Mouse (Mus musculus) intestine, embryonic 16.5 days (tissue): Measurements from ENCODE around the gene Crygc. TPM values are rescaled to one million over a fixed set of nuclear protein-coding genes. Genes with fewer than 3 reads are reported as not detected.

Experiments
- ATAC-seq: fragments of 200-750 bp; cut with Nextera tagmentation; 2 replicates; pipeline ENCODE4 v1.8.0; 2017; ENCODE audit warnings: moderate TSS enrichment, moderate library complexity
- H3K27ac ChIP-seq: fragments of 300-500 bp; sonication (generic); 2 replicates; pipeline ENCODE4 v1.5.1; 2014; ENCODE audit warnings: mild to moderate bottlenecking, low read length
- H3K27me3 ChIP-seq: fragments of 300-500 bp; sonication (generic); replicated peaks from 2 replicates; pipeline ENCODE4 v1.6.1; 2014; ENCODE audit warnings: low read length, control low read depth, mixed read lengths; ENCODE audit not compliant: control insufficient read depth, insufficient read depth
- H3K36me3 ChIP-seq: fragments of 300-500 bp; sonication (generic); 2 replicates; pipeline ENCODE4 v1.6.1; 2014; ENCODE audit warnings: low read length, control low read depth; ENCODE audit not compliant: control insufficient read depth, insufficient read depth
- H3K4me1 ChIP-seq: fragments of 300-500 bp; sonication (generic); 2 replicates; pipeline ENCODE4 v1.6.1; 2014; ENCODE audit warnings: low read length, control low read depth, mixed read lengths; ENCODE audit not compliant: control insufficient read depth, insufficient read depth
- H3K4me2 ChIP-seq: fragments of 300-500 bp; sonication (generic); 2 replicates; pipeline ENCODE4 v1.6.1; 2014; ENCODE audit warnings: low read depth, low read length, control low read depth
- H3K4me3 ChIP-seq: fragments of 300-500 bp; sonication (generic); 2 replicates; pipeline ENCODE4 v1.5.1; 2014; ENCODE audit warnings: mild to moderate bottlenecking, low read length
- H3K9ac ChIP-seq: fragments of 300-500 bp; sonication (generic); 2 replicates; pipeline ENCODE4 v1.6.1; 2014; ENCODE audit warnings: low read depth, low read length
- H3K9me3 ChIP-seq: fragments of 300-500 bp; sonication (generic); 2 replicates; pipeline ENCODE4 v1.6.1; 2016; ENCODE audit warnings: low read length, control low read depth; ENCODE audit not compliant: control insufficient read depth
- WGBS: fragments of 180-500 bp; shearing (Covaris S2); extraction: QIAGEN DNeasy Blood & Tissue Kit; methylation state at CpG from one replicate; pipeline ENCODE4 v1.1.7; 2014; 5-methylcytosine and 5-hydroxymethylcytosine counted together
- polyA plus RNA-seq: library from polyadenylated mRNA; unstranded; fragments of >200 nt; fragmentation: Nextera tagmentation; extraction: Ambion mirVana; gene quantifications from 2 replicates; pipeline ENCODE4 v1.2.1, GENCODE M21; 2015

The Crygc gene
- polyA plus RNA-seq, 1 experiment from 2014 or later = not detected

DNA sequence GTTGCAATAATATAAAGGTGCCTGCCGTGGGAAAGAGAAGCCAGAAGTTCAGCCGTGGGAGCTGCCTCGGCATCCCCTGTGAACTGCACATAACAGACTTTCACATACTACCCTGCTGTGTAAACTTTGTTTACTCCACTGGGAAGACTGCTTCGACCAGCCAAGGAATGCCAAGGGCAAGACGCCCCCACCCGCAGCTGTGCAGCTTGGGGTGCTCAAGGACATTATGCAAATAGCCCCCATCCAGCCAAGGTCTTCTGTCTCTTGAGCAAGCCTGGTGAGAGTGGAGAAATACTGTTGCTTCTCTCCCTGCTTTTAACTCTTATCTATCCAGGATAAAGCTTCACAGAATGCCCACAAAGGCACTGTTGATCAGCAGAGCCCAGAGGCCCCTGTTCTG, 32.7 kb downstream of the Crygc start:
- H3K36me3 ChIP-seq = no peaks in the 10 kb centered on the region
- 0 out of 2 replicates have a peak, but pooled peaks cover 2% of the 10 kb centered on the region for H3K9me3 ChIP-seq
- no peak overlapping the region for H3K4me2 ChIP-seq
- H3K9ac ChIP-seq = no peak overlapping the region
- ATAC-seq = no peak
- H3K4me1 ChIP-seq = no peaks in the 10 kb centered on the region
- no peak overlapping the region for H3K27ac ChIP-seq
- H3K4me3 ChIP-seq = no peak overlapping the region
- H3K27me3 ChIP-seq = no peaks in the 10 kb centered on the region
- WGBS = 66% methylated on average over 6 of the region's 6 CpGs

- Histone ChIP-seq H3K4me3 (no peak overlapping the region), H3K4me2 (no peak overlapping the region), H3K27ac (no peak overlapping the region), H3K9ac (no peak overlapping the region), H3K9me3 (0 out of 2 replicates have a peak, but pooled peaks cover 2% of the 10 kb centered on the region), H3K4me1 (no peaks in the 10 kb centered on the region; the same call in 1 of the 2 replicates), H3K36me3 (no peaks in the 10 kb centered on the region), H3K27me3 (no peaks in the 10 kb centered on the region)
- ATAC-seq = no peak
- 77% methylated on average over 3 of the region's 3 CpGs for WGBS
These were observed 33.8 kb downstream of the Crygc start for GRCm38 (mm10) chr1:65039679-65040078.

GRCm38 (mm10) chr1:65037542-65037941, 35.9 kb downstream of the Crygc start:
- 0 out of 2 replicates have a peak, but pooled peaks cover 2% of the 10 kb centered on the region for H3K9me3 ChIP-seq
- H3K4me3 ChIP-seq = no peak overlapping the region
- no peaks in the 10 kb centered on the region for H3K27me3 ChIP-seq
- H3K4me2 ChIP-seq = no peak overlapping the region
- ATAC-seq = no peak
- no peaks in the 10 kb centered on the region for H3K36me3 ChIP-seq
- H3K4me1 ChIP-seq = no peaks in the 10 kb centered on the region; the same call in 1 of the 2 replicates
- no peak overlapping the region for H3K27ac ChIP-seq
- 59% methylated on average over 2 of the region's 2 CpGs for WGBS
- H3K9ac ChIP-seq = no peak overlapping the region

DNA sequence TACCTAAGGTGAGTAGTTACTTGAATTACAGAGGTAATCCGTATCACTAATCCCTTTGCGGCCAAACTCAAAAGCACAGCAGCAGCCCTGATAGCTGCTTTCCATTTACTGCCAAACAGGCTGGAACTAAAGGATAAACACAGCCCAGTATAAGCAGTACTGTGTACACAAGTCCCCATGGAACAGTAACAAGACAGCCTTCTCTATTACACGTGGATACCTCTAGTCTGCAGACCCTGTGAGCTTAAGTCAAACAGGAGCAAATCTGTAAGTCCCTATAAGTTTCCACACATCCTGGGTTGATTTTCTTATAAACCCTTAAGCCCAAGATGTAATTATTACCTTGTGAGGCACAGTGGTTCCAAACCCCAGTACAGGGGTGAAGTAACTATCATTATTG, 38.0 kb downstream of the Crygc start:
- Histone ChIP-seq H3K9me3 (0 out of 2 replicates have a peak, but pooled peaks cover 2% of the 10 kb centered on the region), H3K4me2 (no peak overlapping the region), H3K4me3 (no peak overlapping the region), H3K9ac (no peak overlapping the region), H3K27me3 (no peaks in the 10 kb centered on the region), H3K4me1 (no peaks in the 10 kb centered on the region; the same call in 1 of the 2 replicates), H3K27ac (no peak overlapping the region), H3K36me3 (no peaks in the 10 kb centered on the region)
- 15% methylated on average over 3 of the region's 3 CpGs for WGBS
- ATAC-seq = no peak

DNA sequence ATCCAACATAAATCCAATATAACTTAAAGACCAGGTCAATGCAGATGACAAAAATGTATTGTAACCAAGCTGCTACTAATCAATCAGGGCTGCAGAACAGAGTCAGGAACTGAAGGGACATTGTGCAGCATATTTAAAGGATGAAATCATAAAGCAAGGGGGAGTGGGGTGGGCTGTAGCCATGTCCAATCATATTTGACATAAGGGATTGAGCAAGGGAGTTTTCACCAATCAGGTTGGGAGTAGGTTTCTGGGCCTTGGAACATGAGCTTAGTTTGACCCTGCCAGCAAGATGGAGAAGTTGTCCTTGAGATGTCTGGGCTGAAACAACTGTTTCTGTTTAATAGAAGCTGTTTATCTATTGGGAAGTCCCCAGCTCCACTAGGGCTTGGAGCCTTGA, 40.8 kb downstream of the Crygc start, which contains the start of gene Akr1cl:
TSS of gene Akr1cl (minus strand) at position 119 of the 400 bp plus-strand sequence.
- H3K36me3 ChIP-seq = no peaks in the 10 kb centered on the region
- no peak within 1 kb of the TSS for H3K4me3 ChIP-seq
- H3K27me3 ChIP-seq = no peaks in the 10 kb centered on the region
- no peak within 1 kb of the TSS for H3K4me2 ChIP-seq
- ATAC-seq = no peak
- H3K27ac ChIP-seq = no peak within 1 kb of the TSS
- H3K9me3 ChIP-seq = 0 out of 2 replicates have a peak, but pooled peaks cover 2% of the 10 kb centered on the region
- H3K9ac ChIP-seq = no peak within 1 kb of the TSS
- H3K4me1 ChIP-seq = no peaks in the 10 kb centered on the region; the same call in 1 of the 2 replicates

GRCm38 (mm10) chr1:65028206-65028605, 45.3 kb downstream of the Crygc start:
- Histone ChIP-seq H3K27ac (no peak overlapping the region), H3K4me1 (no peaks in the 10 kb centered on the region), H3K36me3 (no peaks in the 10 kb centered on the region), H3K9me3 (no peaks in the 10 kb centered on the region), H3K9ac (no peak overlapping the region), H3K4me2 (no peak overlapping the region), H3K27me3 (no peaks in the 10 kb centered on the region), H3K4me3 (no peak overlapping the region)
- ATAC-seq = no peak
- WGBS = 73% methylated on average over 9 of the region's 9 CpGs

Other genes with a start within 250 kb of the Crygc start
- 3.4 and 3.9 TPM in 2 replicates for gene Plekhm3, start 116.9 kb downstream of the Crygc start, polyA plus RNA-seq
- 0.11 and 1.4 TPM in 2 replicates for gene Akr1cl, start 40.9 kb downstream of the Crygc start, polyA plus RNA-seq
- gene Cryge, start 22.5 kb downstream of the Crygc start, polyA plus RNA-seq = not detected in 2 replicates
- gene Crygd, start 10.2 kb downstream of the Crygc start, polyA plus RNA-seq = not detected in 2 replicates
- not detected in 2 replicates for gene Crygb, start 8.6 kb upstream of the Crygc start, polyA plus RNA-seq
- gene Cryga, start 29.7 kb upstream of the Crygc start, polyA plus RNA-seq = not detected in 2 replicates
- gene Gm28845, start 45.9 kb upstream of the Crygc start, polyA plus RNA-seq = not detected in 2 replicates
- gene D630023F18Rik, start 49.5 kb upstream of the Crygc start, polyA plus RNA-seq = 0.34 TPM in 1 of 2 replicates, not detected in the other
- gene Idh1, start 112.8 kb upstream of the Crygc start, polyA plus RNA-seq = 302 and 321 TPM in 2 replicates
- gene Pikfyve, start 113.0 kb upstream of the Crygc start, polyA plus RNA-seq = 6.2 and 8.8 TPM in 2 replicates
- gene Pth2r, start 208.4 kb upstream of the Crygc start, polyA plus RNA-seq = 0.07 TPM in 1 of 2 replicates, not detected in the other